Mouse (Mus musculus) hindbrain, postnatal 0 days (tissue): Measurements from ENCODE around the gene Ptpre. TPM values are rescaled to one million over a fixed set of nuclear protein-coding genes. Genes with fewer than 3 reads are reported as not detected.

Source experiments
- ATAC-seq: fragments of 200-750 bp; cut with Nextera tagmentation; 2 replicates; pipeline ENCODE4 v1.8.0; 2017; ENCODE audit warnings: mild to moderate bottlenecking, moderate TSS enrichment, moderate library complexity
- DNase-seq: peaks from one replicate; pipeline ENCODE4 v3.0.0-alpha.2; 2015; ENCODE audit warnings: low spot score
- H3K27ac ChIP-seq: fragments of 300-500 bp; sonication (generic); 2 replicates; pipeline ENCODE4 v1.5.1; 2014; ENCODE audit warnings: mild to moderate bottlenecking
- H3K27me3 ChIP-seq: fragments of 300-500 bp; sonication (generic); 2 replicates; pipeline ENCODE4 v1.6.1; 2014; ENCODE audit warnings: low read length, mixed read lengths; ENCODE audit not compliant: insufficient read depth
- H3K36me3 ChIP-seq: fragments of 300-500 bp; sonication (generic); 2 replicates; pipeline ENCODE4 v1.6.1; 2014; ENCODE audit warnings: low read length, mixed read lengths; ENCODE audit not compliant: insufficient read depth
- H3K4me1 ChIP-seq: fragments of 300-500 bp; sonication (generic); 2 replicates; pipeline ENCODE4 v1.6.1; 2014; ENCODE audit warnings: antibody characterized with exemption, low read length, mixed read lengths; ENCODE audit not compliant: insufficient read depth
- H3K4me2 ChIP-seq: fragments of 300-500 bp; sonication (generic); 2 replicates; pipeline ENCODE4 v1.6.1; 2014; ENCODE audit warnings: low read depth, mild to moderate bottlenecking, low read length, moderate library complexity, mixed read lengths
- H3K4me3 ChIP-seq: fragments of 300-500 bp; sonication (generic); 2 replicates; pipeline ENCODE4 v1.5.1; 2014; ENCODE audit warnings: low read length
- H3K9ac ChIP-seq: fragments of 300-500 bp; sonication (generic); replicated peaks from 2 replicates; pipeline ENCODE4 v1.6.1; 2014; ENCODE audit warnings: mild to moderate bottlenecking, low read length, moderate library complexity, mixed read lengths
- H3K9me3 ChIP-seq: fragments of 300-500 bp; sonication (generic); 2 replicates; pipeline ENCODE4 v1.6.1; 2016; ENCODE audit warnings: low read length, mixed read lengths
- CTCF ChIP-seq: IDR thresholded peaks from 2 replicates; pipeline ENCODE4 v1.5.1; 2016; ENCODE audit warnings: antibody characterized with exemption, control low read depth, low read depth
- WGBS: fragments of 180-500 bp; shearing (Covaris S2); extraction: QIAGEN DNeasy Blood & Tissue Kit; methylation state at CpG from one replicate; pipeline ENCODE4 v1.1.7; 2014; 5-methylcytosine and 5-hydroxymethylcytosine counted together
- polyA plus RNA-seq: library from polyadenylated mRNA; unstranded; fragments of >200 nt; fragmentation: Nextera tagmentation; extraction: Ambion mirVana; gene quantifications from 2 replicates; pipeline ENCODE4 v1.2.1, GENCODE M21; 2015
- total RNA-seq: library from RNA; depleted of rRNA; stranded (reverse); fragments of >200 nt; gene quantifications from 2 replicates; pipeline ENCODE4 v1.2.3, GENCODE M21; 2014

The Ptpre gene
- total and polyA plus RNA-seq, 2 experiments from 2014 or later = 8.2 to 12.4 TPM

GRCm38 (mm10) chr7:135648821-135649220 is 111.5 kb downstream of the Ptpre start:
- TF ChIP-seq CTCF = no peak
- Histone ChIP-seq H3K4me2 (no peak overlapping the region), H3K27me3 (no peaks in the 10 kb centered on the region), H3K9me3 (no peaks in the 10 kb centered on the region), H3K4me1 (no peaks in the 10 kb centered on the region), H3K4me3 (no peak overlapping the region), H3K9ac (no peak overlapping the region), H3K27ac (no peak overlapping the region), H3K36me3 (no peaks in the 10 kb centered on the region)
- 89% methylated on average over 8 of the region's 8 CpGs for WGBS
- ATAC-seq (no peak), DNase-seq (no peak)

GRCm38 (mm10) chr7:135649306-135649705 is 112.0 kb downstream of the Ptpre start:
- TF ChIP-seq CTCF = no peak
- WGBS = 94% methylated on average over 1 of the region's 1 CpGs
- no peak for DNase-seq

GRCm38 (mm10) chr7:135650061-135650460 is 112.8 kb downstream of the Ptpre start:
- H3K4me2 ChIP-seq = no peak overlapping the region
- DNase-seq = no peak
- no peaks in the 10 kb centered on the region for H3K27me3 ChIP-seq
- no peaks in the 10 kb centered on the region for H3K36me3 ChIP-seq
- H3K9ac ChIP-seq = no peak overlapping the region
- WGBS = 88% methylated on average over 5 of the region's 5 CpGs
- no peak for TF ChIP-seq CTCF
- H3K9me3 ChIP-seq = no peaks in the 10 kb centered on the region
- no peak overlapping the region for H3K27ac ChIP-seq
- H3K4me3 ChIP-seq = no peak overlapping the region
- ATAC-seq = no peak
- no peaks in the 10 kb centered on the region for H3K4me1 ChIP-seq

More at GRCm38 (mm10) chr7:135649306-135649705, 112.0 kb downstream of the Ptpre start:
- Histone ChIP-seq H3K4me2 (no peak overlapping the region), H3K9ac (no peak overlapping the region), H3K9me3 (no peaks in the 10 kb centered on the region), H3K27me3 (no peaks in the 10 kb centered on the region), H3K4me1 (no peaks in the 10 kb centered on the region), H3K27ac (no peak overlapping the region), H3K4me3 (no peak overlapping the region), H3K36me3 (no peaks in the 10 kb centered on the region)
- no peak for ATAC-seq

- no peak for TF ChIP-seq CTCF
- DNase-seq (no peak), ATAC-seq (no peak)
- Histone ChIP-seq H3K9me3 (no peaks in the 10 kb centered on the region), H3K27me3 (no peaks in the 10 kb centered on the region), H3K4me2 (peak overlapping the region; percentile 11), H3K4me1 (no peaks in the 10 kb centered on the region), H3K9ac (no peak overlapping the region), H3K36me3 (no peaks in the 10 kb centered on the region), H3K27ac (no peak overlapping the region), H3K4me3 (no peak overlapping the region)
- 58% methylated on average over 18 of the region's 18 CpGs for WGBS
Measured at GRCm38 (mm10) chr7:135651831-135652511, 114.7 kb downstream of the Ptpre start.

GRCm38 (mm10) chr7:135652781-135653180 is 115.5 kb downstream of the Ptpre start:
- Histone ChIP-seq H3K4me2 (no peak overlapping the region), H3K27ac (no peak overlapping the region), H3K36me3 (no peaks in the 10 kb centered on the region), H3K4me1 (no peaks in the 10 kb centered on the region), H3K27me3 (no peaks in the 10 kb centered on the region), H3K4me3 (no peak overlapping the region), H3K9me3 (no peaks in the 10 kb centered on the region), H3K9ac (no peak overlapping the region)
- ATAC-seq (no peak), DNase-seq (no peak)
- no peak for TF ChIP-seq CTCF
- 56% methylated on average over 11 of the region's 11 CpGs for WGBS

- WGBS = 86% methylated on average over 7 of the region's 7 CpGs
- TF ChIP-seq CTCF = no peak
- no peak for DNase-seq
- no peaks in the 10 kb centered on the region for H3K4me1 ChIP-seq
- no peaks in the 10 kb centered on the region for H3K27me3 ChIP-seq
- H3K4me3 ChIP-seq = no peak overlapping the region
- no peak overlapping the region for H3K4me2 ChIP-seq
- no peaks in the 10 kb centered on the region for H3K36me3 ChIP-seq
- H3K9ac ChIP-seq = no peak overlapping the region
- H3K9me3 ChIP-seq = no peaks in the 10 kb centered on the region
- ATAC-seq = no peak
- no peak overlapping the region for H3K27ac ChIP-seq
Measured at GRCm38 (mm10) chr7:135653601-135654000, 116.3 kb downstream of the Ptpre start.

- H3K36me3 ChIP-seq = peaks cover under 1% of the 10 kb centered on the region; the same call in 1 of the 2 replicates
- no peaks in the 10 kb centered on the region for H3K27me3 ChIP-seq
- DNase-seq (no peak), ATAC-seq (no peak)
- H3K9ac ChIP-seq = no peak overlapping the region
- TF ChIP-seq CTCF = no peak
- H3K9me3 ChIP-seq = no peaks in the 10 kb centered on the region
- H3K27ac ChIP-seq = no peak overlapping the region
- no peak overlapping the region for H3K4me3 ChIP-seq
- 95% methylated on average over 6 of the region's 6 CpGs for WGBS
- H3K4me2 ChIP-seq = no peak overlapping the region
- no peaks in the 10 kb centered on the region for H3K4me1 ChIP-seq
Measured at GRCm38 (mm10) chr7:135654288-135654687, 117.0 kb downstream of the Ptpre start.
